Mouse (Mus musculus): ENCODE measurements at regions not wholly inside any gene's neighbourhood (a gene's known extent, or its start where the extent isn't known, plus 50 kb on each side); places are given as distances from the start of the nearest gene placed in this dataset.

- no peak overlapping the region for H3K27ac ChIP-seq (replicated peaks; ENCODE audit: low read depth, low read length)
- H3K9ac ChIP-seq (replicated peaks; ENCODE audit: low read length) = no peak overlapping the region
- no peak overlapping the region for H3K4me3 ChIP-seq (replicated peaks; ENCODE audit: low read depth, low read length)
- no peaks in the 10 kb centered on the region for H3K36me3 ChIP-seq (ENCODE audit: control insufficient read depth, insufficient read depth, low read length)
- H3K27me3 ChIP-seq (ENCODE audit: control insufficient read depth, insufficient read depth, low read length) = no peaks in the 10 kb centered on the region
- WGBS = 72% methylated on average over 2 of the region's 2 CpGs
- no peaks in the 10 kb centered on the region for H3K9me3 ChIP-seq (ENCODE audit: control insufficient read depth, low read length)
- H3K4me2 ChIP-seq (ENCODE audit: low read length) = no peak overlapping the region
- H3K4me1 ChIP-seq (ENCODE audit: control insufficient read depth, insufficient read depth, low read length) = no peaks in the 10 kb centered on the region
- DNase-seq (peak; percentile 36), ATAC-seq (ENCODE audit: low FRiP score, low TSS enrichment) (no peak)
Measured at GRCm38 (mm10) chrX:96876239-96876638, 163.0 kb downstream of the Gpr165 start.

GRCm38 (mm10) chrX:96878721-96879120 is 165.5 kb downstream of the Gpr165 start:
- no peak overlapping the region for H3K9ac ChIP-seq (replicated peaks; ENCODE audit: low read length)
- no peaks in the 10 kb centered on the region for H3K9me3 ChIP-seq (ENCODE audit: control insufficient read depth, low read length)
- peak; percentile 67 for DNase-seq
- no peak for ATAC-seq (ENCODE audit: low FRiP score, low TSS enrichment)
- no peak overlapping the region for H3K27ac ChIP-seq (replicated peaks; ENCODE audit: low read depth, low read length)
- H3K36me3 ChIP-seq (ENCODE audit: control insufficient read depth, insufficient read depth, low read length) = no peaks in the 10 kb centered on the region
- H3K4me2 ChIP-seq (ENCODE audit: low read length) = no peak overlapping the region
- H3K4me3 ChIP-seq (replicated peaks; ENCODE audit: low read depth, low read length) = no peak overlapping the region
- H3K4me1 ChIP-seq (ENCODE audit: control insufficient read depth, insufficient read depth, low read length) = no peaks in the 10 kb centered on the region
- H3K27me3 ChIP-seq (ENCODE audit: control insufficient read depth, insufficient read depth, low read length) = no peaks in the 10 kb centered on the region

GRCm38 (mm10) chrX:96879154-96879553 is 165.9 kb downstream of the Gpr165 start:
- Histone ChIP-seq H3K9ac (replicated peaks; ENCODE audit: low read length) (no peak overlapping the region), H3K27ac (replicated peaks; ENCODE audit: low read depth, low read length) (no peak overlapping the region), H3K9me3 (ENCODE audit: control insufficient read depth, low read length) (no peaks in the 10 kb centered on the region), H3K27me3 (ENCODE audit: control insufficient read depth, insufficient read depth, low read length) (no peaks in the 10 kb centered on the region), H3K4me1 (ENCODE audit: control insufficient read depth, insufficient read depth, low read length) (no peaks in the 10 kb centered on the region), H3K4me2 (ENCODE audit: low read length) (no peak overlapping the region), H3K36me3 (ENCODE audit: control insufficient read depth, insufficient read depth, low read length) (no peaks in the 10 kb centered on the region), H3K4me3 (replicated peaks; ENCODE audit: low read depth, low read length) (no peak overlapping the region)
- DNase-seq (no peak), ATAC-seq (ENCODE audit: low FRiP score, low TSS enrichment) (no peak)
- WGBS = 70% methylated on average over 2 of the region's 2 CpGs

DNA sequence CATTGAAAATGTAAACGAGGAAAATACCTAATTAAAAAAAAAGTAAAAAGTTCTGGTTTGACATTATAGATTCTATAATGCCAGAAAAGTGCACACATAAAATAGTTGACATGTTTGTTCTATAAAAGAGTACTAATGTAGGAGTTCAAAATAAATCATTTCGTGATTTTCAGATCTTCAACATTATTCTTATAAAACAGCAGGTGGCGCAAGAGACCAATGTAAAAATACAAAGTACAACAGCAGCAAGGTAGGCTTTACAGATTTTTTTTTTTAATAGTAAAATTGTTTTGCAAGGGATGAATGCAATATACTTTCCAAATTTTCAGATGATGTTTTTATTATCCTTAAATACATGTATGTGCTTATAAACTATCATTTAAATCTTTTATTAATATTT is 171.8 kb upstream of the Pgr15l start:
- H3K36me3 ChIP-seq (ENCODE audit: control insufficient read depth, insufficient read depth, low read length) = no peaks in the 10 kb centered on the region
- no peak overlapping the region for H3K4me3 ChIP-seq (replicated peaks; ENCODE audit: low read depth, low read length)
- no peaks in the 10 kb centered on the region for H3K9me3 ChIP-seq (ENCODE audit: control insufficient read depth, low read length)
- no peaks in the 10 kb centered on the region for H3K27me3 ChIP-seq (ENCODE audit: control insufficient read depth, insufficient read depth, low read length)
- no peaks in the 10 kb centered on the region for H3K4me1 ChIP-seq (ENCODE audit: control insufficient read depth, insufficient read depth, low read length)
- no peak overlapping the region for H3K4me2 ChIP-seq (ENCODE audit: low read length)
- ATAC-seq (ENCODE audit: low FRiP score, low TSS enrichment) = no peak
- H3K9ac ChIP-seq (replicated peaks; ENCODE audit: low read length) = no peak overlapping the region
- 18% methylated on average over 3 of the region's 3 CpGs for WGBS
- H3K27ac ChIP-seq (replicated peaks; ENCODE audit: low read depth, low read length) = no peak overlapping the region
- DNase-seq = peak; percentile 72
